Mouse (Mus musculus): ENCODE measurements around the gene 1110032F04Rik.
"Not testable (repeated sequence)": the region's sequence is repeated elsewhere in the genome, so short reads cannot be mapped to it uniquely, and the experiment has no call there.

The 1110032F04Rik gene

DNA sequence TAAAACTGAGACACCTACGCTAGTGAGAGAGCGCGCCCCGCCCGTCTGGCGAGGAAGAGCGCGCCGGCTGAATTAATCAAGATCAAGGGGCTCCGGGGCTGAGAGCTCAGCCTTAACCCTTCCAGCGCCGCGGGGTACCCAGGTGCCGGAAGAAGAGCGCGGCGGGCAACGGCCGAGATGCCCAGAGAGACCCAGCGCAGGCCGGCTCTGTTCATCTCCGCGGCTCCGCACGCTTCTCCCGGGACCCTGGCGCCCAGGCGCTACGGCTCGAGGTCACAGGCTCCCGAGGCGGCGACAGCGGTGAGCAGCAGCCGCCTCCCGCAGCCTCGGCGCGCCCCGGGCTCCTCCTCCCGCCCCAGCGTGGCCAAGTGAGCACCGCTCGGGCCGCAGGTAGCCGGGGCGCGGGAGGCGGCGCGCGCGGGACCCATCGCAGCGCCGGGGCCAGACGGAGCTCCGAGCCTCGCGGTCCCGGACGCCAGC is at the start of gene 1110032F04Rik:
Gene 1110032F04Rik (plus strand): TSS at position 376 of the 480 bp plus-strand sequence.
- DNase-seq (ENCODE audit: low spot score), result peak; percentile 18

DNA sequence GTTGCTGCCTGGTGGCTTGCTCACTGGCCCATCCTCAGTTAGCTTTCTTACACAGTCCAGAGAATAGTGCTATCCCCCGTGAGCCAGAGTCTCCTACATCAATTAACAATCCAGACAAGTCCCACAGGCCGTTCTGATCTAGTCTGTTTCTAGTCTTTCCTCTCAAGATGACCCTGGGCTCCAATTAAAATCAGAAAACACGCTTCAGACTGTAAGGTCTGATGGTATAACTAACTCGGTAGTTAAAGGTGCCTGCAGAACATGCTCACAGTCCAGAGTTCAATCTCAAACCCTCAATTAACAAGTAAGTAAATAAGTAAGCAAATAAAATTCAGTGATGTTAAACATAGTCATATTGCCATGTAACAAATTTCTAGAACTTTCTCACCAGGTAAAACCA is 48.0 kb upstream of the 1110032F04Rik start:
- no peak for DNase-seq (ENCODE audit: low spot score)

DNA sequence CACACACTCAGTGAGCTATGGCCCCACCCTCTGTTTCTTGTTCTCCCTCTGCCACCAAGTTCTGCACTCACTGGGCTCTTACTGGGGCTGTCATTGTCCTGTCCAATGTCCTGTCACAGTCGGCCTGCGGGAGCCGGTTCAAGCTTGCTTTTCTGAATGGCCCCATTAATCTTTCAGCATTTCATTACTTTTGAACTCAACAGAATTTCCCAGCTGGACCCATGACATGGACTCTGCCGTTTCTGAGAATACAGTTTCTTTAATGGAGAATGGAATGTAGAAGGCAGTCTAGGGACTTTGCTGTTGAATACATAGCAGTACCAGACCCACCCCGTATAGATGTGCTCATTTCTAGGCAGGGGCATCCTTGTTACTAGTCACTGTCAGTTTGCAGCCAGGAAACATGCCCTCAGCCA is 47.5 kb upstream of the 1110032F04Rik start:
- DNase-seq (ENCODE audit: low spot score), result no peak

DNA sequence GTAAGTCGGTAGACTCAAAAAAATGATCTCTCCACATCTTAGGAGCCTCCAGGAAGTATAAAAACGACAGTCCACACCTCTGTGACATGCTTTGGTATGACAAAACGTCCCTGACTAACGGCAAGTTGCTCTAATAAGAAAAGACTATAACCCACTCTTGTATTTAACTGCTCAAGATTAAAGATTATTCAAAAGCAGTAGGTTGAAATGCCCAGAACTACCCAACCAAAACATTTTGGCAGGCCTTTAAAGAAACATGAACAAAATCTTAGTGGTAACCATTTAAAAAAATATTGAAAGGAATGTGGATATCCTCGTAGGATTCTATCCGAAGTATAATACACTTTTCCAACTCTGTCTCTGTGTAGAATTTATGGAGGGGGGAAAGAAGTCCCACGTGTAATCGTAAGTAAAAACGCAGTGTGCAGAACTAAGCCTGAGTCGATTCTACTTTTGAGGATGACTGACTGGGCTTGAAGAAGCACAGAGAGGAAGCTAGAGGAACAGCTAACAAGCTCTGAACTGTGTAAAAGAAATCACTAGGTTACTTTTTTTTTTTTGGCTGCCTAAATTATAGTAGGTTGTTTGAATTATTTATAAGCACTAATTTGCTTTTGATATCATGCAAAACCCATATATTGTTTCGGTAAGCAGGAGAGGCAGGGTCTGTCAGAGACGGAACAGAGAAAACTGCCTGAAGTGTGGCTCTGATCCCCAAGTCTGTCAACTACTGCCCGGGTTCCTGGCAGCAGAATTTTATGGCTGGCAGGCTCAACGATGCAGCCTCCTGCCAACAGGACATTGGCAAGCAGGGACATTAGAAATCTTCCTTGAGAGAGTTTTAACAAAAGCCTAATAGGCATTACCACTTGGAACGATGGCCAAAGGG is 45.3 kb upstream of the 1110032F04Rik start:
- peak; percentile 25 for DNase-seq (ENCODE audit: low spot score)

DNA sequence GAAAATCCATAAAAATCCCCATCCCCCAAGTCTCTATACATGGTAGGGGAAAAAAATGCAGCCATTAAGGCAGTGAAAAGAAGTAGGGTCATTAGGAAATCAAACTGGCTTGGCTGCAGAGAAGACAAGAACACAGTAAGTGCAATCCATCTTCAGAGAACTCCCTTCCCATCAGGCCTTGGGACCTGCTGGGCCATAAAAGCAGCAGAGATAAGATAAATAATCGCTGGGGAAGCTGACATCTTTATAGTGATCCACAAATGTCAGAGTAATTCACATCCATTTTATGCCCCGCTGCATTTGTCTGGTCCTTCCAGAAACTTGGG is 44.7 kb upstream of the 1110032F04Rik start:
- no peak for DNase-seq (ENCODE audit: low spot score)

DNA sequence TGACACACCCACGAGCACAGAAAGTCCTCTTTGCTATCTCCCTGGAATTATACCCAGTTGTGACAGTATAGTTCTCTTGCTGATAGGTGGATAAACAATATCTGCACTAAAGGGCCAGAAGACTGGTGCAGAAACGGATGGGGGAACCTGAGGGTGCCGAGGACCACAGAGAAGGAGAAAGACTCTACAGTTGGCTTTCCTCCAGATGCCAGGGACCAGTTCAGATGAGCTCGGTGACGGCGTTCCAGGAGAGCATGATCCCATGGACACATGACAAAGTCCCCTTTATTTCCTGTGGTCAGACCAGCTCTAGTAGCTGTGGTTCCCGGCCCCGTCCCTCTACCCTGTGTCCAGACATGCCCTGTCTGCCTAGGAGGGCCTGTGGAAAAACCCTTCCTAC is 44.2 kb upstream of the 1110032F04Rik start:
- DNase-seq (ENCODE audit: low spot score), result no peak

DNA sequence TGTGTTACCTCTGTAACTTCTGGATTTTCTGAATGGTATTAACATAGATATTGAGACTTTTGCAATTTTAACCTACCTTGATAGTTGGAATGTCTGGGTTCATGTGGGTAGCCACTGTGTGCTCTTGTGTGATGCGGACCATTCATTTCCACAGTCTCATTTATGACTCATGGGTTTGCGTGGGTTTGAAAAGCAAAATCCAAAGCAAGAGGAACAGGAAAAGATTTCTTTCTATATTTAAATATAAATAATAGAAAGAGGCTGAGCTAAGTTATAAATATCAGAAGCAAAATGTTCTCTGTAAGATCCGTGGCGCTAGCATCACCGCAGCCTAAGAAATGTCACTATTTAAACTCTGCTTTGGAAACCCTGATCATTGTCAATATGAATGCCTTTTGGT is 41.7 kb upstream of the 1110032F04Rik start:
- no peak for DNase-seq (ENCODE audit: low spot score)

DNA sequence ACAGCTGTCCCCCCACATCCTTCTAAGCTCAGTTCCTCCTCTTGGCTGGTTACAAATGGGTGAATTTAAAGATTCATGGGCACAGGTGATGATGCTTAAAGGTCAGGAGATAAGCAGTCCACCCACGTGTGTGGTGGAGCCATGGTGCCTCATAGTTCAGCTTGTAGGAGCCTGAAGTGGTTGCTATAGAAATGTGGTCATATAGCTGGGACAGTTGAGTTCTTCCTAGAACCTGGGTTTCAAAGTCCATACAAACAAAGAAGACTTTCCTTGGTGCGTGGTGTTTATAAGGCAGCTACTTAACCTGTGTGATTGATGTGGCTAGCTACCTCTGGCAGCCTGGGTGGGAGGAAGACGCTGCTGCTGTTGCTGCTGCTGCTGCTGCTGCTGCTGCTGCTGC is 39.4 kb upstream of the 1110032F04Rik start:
- no peak for DNase-seq (ENCODE audit: low spot score)

DNA sequence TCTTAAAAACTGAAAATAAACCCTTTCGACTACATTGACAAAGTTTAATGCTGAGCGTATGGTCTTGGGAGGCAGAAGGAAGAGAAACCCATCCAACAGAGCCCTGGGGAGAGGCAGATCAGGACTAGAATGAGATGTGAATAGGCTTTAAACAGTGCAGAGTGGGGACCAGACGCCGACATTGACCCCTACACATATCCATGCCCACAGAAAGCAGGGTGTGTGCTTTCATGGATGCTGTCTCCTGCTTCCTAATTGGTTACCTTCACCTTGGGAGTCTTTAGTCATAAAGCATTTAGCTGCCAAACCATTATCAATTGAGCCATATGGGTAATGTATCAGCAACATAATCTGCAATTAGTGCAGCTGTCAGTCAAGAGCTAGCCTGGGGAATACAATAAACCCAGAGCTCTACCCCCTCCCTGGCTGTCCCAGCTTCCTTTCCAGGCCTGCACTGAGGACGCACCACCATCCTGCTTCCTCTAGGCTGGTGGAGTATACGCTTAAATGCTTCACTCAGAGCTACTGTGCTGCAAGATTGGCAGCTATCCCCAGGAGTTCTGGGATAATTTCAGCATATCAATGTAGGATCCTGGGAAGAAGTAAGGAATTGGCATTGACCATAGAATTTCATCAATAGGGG is 32.4 kb upstream of the 1110032F04Rik start:
- no peak for DNase-seq (ENCODE audit: low spot score)

DNA sequence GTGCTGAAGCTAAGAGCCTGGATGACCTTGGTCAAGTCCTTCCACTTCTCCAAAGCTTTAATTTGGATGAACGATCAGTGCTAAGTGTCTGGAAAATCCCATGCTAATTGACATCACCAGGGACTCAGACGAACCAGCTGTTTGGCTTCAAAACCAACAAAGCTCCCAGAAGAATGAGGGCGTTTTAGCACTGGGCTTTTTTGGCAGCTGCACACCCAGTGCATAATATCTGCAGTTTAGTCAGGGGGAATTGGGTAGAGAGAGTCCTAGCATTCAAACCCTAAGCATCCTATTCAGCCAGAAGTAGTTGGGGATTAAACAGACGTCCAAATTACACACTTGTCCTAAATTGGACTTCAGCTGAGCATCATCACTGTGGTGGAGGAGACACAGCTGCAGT is 29.2 kb upstream of the 1110032F04Rik start:
- no peak for DNase-seq (ENCODE audit: low spot score)

DNA sequence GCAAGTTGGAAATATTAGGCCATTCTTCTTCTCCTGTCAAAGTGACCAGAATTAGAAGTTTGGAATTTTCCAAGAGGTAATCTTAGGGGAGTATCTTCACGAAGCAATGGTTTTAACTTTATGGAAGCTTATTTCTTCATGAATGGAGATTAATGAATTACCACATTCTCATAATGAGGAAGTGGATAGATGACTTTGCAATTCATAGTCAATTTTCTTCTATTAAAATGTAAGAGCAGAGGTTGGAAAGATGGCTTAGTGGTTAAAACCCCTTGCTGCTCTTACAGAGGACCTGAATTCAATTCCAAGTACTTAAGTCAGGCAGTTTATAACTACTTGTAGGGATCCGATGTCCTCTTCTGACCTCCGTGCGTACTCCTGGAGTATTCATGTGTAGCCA is 25.4 kb upstream of the 1110032F04Rik start:
- no peak for DNase-seq (ENCODE audit: low spot score)

DNA sequence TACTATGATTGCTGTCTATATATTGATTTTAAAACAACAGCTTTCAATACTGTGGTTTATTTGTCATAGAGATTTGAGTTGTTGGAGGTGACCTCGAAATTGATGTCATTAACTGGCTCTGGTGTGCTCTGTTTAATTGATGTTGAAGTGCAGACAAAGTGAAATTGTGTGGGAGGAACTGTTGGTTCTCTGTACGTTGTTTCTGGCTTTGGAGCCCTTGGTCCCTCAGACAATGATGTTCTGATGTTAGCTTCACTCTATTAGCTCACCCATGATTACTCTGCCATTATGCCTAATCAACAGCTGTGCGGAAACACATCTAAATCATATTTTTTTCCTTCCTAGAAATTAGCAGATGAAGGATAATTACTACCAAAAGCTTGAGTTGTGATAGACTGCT is 21.1 kb upstream of the 1110032F04Rik start:
- DNase-seq (ENCODE audit: low spot score), result no peak

DNA sequence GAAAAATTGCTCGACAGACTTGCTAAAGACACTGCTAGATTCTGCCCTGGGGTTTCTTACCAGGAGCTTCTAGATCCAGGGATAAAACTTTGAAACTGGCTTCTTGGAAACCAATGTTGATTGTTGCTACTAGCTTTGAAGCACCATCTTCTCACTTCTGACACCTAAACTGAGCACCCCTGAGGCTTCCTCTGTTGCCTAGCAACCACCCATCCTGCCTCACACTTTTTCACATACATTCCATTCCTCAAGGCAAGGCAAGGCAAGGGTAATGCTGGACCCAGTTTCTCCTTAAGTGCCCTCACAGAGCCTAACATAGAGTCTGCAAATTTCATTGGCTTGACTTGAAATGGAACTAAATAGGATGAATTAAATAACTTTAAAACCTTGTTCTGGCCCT is 17.0 kb upstream of the 1110032F04Rik start:
- no peak for DNase-seq (ENCODE audit: low spot score)

DNA sequence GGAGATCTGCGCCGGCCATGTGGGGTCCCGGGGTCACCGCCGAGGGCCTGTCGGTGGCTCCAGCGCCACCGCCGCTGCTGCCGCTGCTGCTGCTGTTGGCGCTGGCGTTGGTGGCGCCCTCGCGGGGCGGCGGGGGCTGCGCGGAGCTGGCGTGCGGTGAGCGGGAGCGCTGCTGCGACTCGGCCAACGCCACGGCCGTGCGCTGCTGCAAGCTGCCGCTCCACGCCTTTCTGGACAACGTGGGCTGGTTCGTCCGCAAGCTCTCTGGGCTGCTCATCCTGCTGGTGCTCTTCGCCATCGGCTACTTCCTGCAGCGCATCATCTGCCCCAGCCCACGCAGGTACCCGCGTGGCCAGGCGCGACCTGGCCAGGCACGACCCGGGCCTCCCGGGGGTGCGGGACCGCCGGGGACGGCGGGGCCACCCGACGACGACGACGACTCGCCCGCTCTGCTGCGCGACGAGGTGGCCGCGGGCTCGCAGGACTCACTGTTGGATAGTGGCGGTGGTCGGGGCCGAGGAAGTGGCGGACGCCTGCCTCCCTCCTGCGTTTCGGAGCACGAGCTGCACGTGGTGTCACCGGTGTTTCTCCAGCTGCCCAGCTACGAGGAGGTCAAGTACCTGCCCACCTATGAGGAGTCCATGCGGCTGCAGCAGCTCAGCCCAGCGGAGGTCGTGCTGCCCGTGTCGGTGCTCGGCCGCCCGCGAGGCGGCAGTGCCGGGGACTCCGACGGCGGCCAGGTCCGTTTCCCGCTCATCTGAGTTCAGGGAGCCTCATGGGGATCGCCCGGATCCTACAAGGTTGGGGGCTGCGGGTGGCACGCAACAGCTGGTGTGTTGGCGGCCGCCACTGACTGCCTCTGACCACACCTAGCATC is 543 bp downstream of the 1110032F04Rik start:
- peak; percentile 4 for DNase-seq (ENCODE audit: low spot score)

DNA sequence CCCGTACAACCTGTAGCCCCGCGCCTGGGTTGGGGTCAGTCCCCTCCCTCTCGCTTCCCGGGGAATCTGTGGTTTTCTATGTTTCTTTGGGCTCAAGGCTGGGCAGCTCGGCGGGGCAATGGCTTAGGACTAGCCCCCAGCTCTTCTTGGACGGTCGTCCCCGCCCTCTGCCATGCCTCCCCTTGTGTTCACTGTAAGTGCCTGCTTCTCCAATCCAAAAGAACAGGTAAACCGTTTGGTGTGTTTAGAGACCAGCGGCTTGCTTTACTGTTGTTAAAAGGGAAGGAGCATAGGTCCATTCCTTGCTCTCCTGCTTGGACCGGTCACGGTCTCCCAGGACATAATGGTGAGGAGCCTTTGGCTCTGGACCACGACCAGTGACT is 1.2 kb downstream of the 1110032F04Rik start:
- DNase-seq (ENCODE audit: low spot score), result no peak

DNA sequence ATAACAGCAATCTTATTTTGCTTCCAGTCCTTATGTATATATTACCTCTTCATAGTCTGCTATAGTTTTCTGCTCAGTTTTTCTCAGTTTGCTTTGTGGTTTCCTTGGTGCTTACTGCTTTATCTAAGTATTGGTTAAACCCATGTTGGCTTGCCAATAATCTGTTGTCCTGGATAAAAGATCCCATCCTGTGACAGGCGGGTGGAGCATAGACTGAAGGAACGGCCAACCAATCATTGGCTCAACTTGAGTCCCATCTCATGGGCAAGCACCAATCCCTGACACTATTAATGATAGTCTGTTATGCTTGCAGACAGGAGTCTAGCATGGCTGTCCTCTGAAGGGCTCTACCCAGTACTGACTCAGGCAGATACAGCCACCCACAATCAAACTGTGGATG is 4.7 kb downstream of the 1110032F04Rik start:
- DNase-seq (ENCODE audit: low spot score), result no peak

DNA sequence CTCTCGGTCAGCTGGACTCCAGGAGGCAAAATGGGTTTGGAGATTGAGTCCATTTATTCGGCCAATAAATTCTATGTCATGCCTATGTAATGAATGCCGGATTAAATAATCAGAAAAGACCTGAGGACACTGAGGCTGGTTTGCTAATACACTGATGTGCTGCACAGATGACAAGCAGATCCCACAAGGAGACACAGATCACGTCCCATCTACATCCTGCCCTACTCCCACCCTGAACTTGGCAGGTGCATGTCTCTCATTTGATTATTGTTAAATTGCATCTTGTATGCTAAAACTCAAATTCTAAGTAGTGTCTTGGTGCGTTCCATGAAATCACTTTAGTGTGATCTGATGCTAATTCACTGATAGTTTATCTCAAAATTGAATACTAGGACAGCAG is 17.5 kb downstream of the 1110032F04Rik start:
- no peak for DNase-seq (ENCODE audit: low spot score)

DNA sequence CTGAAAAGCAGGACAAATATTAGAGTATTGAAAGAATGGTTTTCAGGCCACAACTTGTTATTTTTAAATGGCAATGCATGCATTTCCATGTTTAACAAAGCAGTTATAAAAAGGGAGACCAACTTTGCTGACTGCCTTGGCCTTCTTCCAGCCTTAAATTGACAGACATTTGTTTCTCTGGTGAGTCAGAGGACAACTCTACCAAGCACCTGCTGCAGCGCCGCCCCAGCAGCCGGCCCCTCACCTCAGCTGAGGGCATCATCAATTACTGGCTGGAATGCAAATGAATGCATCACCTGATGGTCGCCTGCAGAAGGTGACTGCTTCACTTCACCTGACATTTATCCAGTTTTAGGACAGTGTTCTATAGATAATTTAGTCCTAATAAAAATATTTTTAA is 26.0 kb downstream of the 1110032F04Rik start:
- no peak for DNase-seq (ENCODE audit: low spot score)

DNA sequence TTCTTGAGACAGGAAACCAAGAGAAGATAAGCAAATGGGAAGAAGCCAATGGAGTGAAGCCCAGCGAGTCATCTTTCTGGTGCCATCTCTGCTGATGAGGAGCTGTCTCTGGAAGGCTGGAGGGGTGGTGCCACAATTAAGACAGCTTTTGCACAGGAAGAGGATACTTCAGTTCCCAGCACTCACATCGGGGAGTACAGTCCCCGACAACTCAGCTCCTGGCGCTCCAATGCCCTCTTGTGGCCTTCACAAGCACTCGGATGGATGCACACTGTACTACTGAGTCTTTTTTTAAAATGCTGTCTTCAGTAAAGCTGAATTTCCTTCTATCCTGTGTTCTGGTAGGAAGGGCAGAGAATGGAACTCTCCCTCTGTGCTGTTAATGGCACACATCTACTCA is 27.8 kb downstream of the 1110032F04Rik start:
- DNase-seq (ENCODE audit: low spot score), result no peak

DNA sequence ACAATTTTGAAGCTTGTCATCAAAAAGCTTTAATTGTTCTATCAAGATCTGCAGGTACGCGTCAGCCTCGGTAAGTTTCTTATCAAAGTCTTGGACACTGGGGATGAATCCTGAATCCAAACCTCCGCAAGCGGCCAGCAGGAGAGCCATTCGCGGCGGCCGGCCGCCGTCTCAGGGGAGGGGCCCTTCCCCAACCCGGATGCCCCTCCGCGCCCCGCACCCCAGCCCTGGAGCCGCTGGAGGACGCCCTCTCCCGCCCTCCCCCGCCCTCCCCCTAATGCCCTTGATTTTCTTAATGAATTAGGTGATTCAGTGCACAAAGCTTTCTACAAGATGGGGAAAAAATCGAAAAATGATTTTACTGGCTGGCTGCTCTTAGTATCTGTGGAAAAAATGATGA is 33.2 kb downstream of the 1110032F04Rik start:
- DNase-seq (ENCODE audit: low spot score), result not testable (repeated sequence)

DNA sequence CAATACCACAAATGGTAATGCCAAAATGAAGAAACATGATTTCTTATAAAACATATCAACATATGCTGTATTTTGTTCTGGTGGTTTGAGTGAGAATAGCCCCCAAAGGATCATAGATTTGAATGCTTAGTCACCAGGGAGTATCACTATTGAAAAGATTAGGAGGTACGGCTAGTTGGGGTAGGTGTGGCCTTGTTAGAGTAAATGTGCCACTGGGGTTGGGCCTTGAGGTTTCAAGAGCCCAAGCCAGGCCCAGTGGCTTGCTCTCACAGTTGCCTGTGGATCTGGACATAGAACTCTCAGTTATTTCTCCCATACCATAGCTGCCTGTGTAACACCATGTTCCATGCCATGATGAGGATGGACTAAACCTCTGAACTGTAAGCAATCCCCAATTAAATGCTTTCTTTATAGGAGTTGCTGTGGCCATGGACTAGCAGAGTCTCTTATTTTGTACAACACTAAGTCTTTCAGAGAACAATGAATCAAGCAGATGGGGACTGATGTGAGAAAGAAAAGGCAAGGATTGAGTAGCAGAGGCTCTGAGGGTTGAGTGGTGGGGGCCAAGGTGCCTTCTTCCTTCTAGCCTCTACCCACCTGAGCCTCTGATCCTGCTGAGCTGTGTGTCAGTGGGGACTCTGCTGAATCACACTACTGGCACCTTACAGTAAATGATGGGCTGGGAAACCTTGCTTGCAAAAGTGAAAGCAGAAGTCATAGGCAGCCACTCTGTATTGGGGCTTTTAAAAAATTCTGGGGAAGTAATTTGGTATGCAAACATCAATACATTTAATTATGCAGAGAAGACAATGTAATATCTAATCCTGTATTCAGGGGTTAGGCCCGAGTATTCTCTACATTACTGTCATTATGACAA is 35.8 kb downstream of the 1110032F04Rik start:
- DNase-seq (ENCODE audit: low spot score), result no peak

DNA sequence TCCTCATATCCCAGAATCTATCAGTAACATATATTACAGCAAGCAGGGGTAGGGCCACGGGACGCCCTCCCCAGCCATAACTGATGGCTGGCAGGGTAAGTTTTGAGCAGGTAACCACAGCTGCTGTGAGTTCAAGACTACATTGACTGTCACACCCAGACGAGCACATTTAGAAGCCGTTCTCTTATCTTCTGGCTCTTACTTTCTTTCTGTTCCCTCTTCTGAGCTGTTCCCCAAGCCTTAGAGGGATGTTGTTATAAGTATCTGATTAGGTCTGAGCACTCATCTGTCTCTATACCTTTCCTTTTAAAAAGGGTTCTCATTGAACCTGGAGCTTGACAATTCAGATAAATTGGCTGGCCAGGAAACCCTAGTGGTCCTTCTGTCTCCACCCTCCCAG is 38.1 kb downstream of the 1110032F04Rik start:
- no peak for DNase-seq (ENCODE audit: low spot score)

All from ovary, postnatal 14 days (tissue).